11 mouse cellular contexts compared by ENCODE assay signal in the genomic region with DNA sequence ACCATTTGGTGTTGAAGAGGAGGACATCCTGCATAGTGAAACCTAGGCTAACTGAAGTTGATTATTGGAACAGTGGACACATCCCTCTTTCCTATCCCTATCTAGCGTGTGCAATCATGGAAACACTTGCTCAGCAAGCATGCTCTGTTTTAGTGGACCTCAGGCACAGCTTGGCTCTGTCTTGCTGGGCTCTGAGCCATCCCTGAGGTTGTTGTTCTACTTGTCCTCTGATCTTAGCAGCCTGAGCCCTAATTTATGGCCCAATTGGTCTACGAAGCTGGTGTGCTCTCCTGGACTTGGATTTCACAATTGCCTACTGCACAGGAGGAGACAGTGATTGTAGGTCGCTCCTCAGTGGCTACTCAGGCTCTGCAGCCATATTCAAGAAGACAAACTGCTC. TPM values are rescaled to one million over a fixed set of nuclear protein-coding genes. Genes with fewer than 3 reads are reported as not detected.
DNase-seq lines count a peak whose midpoint lies in the region; ATAC-seq and TF ChIP-seq lines count a peak whose summit lies in the region.
"Had no signal": no experiment of that assay in that cellular context is flagged by ENCODE, and none has a peak within 500 bp of the region (broad histone marks: within the 10 kb centered on the region; RNA-seq: fewer than 3 reads in every experiment).

No protein-coding gene starts in this region.

- intact Hi-C loops in left cerebral cortex, postnatal 4 days (cut with DNase I) = no loop called here

- no peak overlapping the region for H3K4me3 ChIP-seq in lung, embryonic 16.5 days (ENCODE audit: low read length)
- H3K4me3 ChIP-seq in lung, adult 2 months (replicated peaks; ENCODE audit: extremely low read depth, low read depth, low read length) = no peak overlapping the region
- H3K4me3 ChIP-seq: heart, adult 2 months; liver, embryonic 15.5 days had no signal

- WGBS in lung, embryonic 16.5 days = 62% methylated on average over 3 of the region's 3 CpGs
- 69% methylated on average over 3 of the region's 3 CpGs for WGBS in lung, adult 2 months

- no peak overlapping the region for H3K27ac ChIP-seq in lung, embryonic 16.5 days (ENCODE audit: low read length)
- H3K27ac ChIP-seq: heart, adult 2 months; liver, embryonic 15.5 days had no signal

- no peak overlapping the region for H3K9ac ChIP-seq in lung, embryonic 16.5 days (ENCODE audit: low read length)
- H3K9ac ChIP-seq: liver, embryonic 15.5 days had no signal

- no peak for TF ChIP-seq POLR2A in lung, adult 2 months (IDR thresholded peaks at IDR 0.05; ENCODE audit: borderline replicate concordance, extremely low read depth, low read depth, low read length)

- peak; percentile 10; the same call in 1 of the 2 replicates for ATAC-seq in lung, embryonic 16.5 days (ENCODE audit: low read depth)
- no peak for ATAC-seq in megakaryocyte, adult 5-6 weeks (ENCODE audit: poor library complexity, severe bottlenecking)

- TF ChIP-seq CTCF in lung, adult 2 months (IDR thresholded peaks at IDR 0.05; ENCODE audit: insufficient read depth, low read length) = no peak

- no peaks in the 10 kb centered on the region for H3K36me3 ChIP-seq in lung, embryonic 16.5 days (ENCODE audit: control insufficient read depth, insufficient read depth, low read length)
- H3K36me3 ChIP-seq: liver, embryonic 15.5 days had no signal

- peak; percentile 69 for DNase-seq in adrenal gland, adult 2 months
- no peak for DNase-seq in adrenal gland, postnatal 4 days (ENCODE audit: low spot score in 2 of 2)
- no peak for DNase-seq in lung, adult 2 months
- peak; percentile 54 for DNase-seq in cerebellum, adult 9-10 months
- peak; percentile 76 to 87 for DNase-seq in kidney, postnatal 25 days
- no peak for DNase-seq in left cerebral cortex, postnatal 4 days

- H3K9me3 ChIP-seq in lung, embryonic 16.5 days (ENCODE audit: control insufficient read depth, low read length) = no peaks in the 10 kb centered on the region
- H3K9me3 ChIP-seq: liver, embryonic 15.5 days had no signal

- H3K4me1 ChIP-seq in lung, embryonic 16.5 days (replicated peaks; ENCODE audit: control insufficient read depth, insufficient read depth, low read length) = peaks cover 5% of the 10 kb centered on the region; the same call in 1 of the 2 replicates
- H3K4me1 ChIP-seq in lung, adult 2 months (ENCODE audit: control insufficient read depth, insufficient read depth, low read length) = no peaks in the 10 kb centered on the region
- H3K4me1 ChIP-seq: liver, embryonic 15.5 days had no signal

- no peak overlapping the region for H3K4me2 ChIP-seq in lung, embryonic 16.5 days (ENCODE audit: low read depth, low read length)
- H3K4me2 ChIP-seq: liver, embryonic 15.5 days had no signal

- no peaks in the 10 kb centered on the region for H3K27me3 ChIP-seq in lung, embryonic 16.5 days (ENCODE audit: control insufficient read depth, insufficient read depth, low read depth, low read length)
- H3K27me3 ChIP-seq: liver, embryonic 15.5 days had no signal

RNA-seq across cellular contexts. Expression of a gene that starts 56.1 kb away (rescaled TPM):
- total RNA-seq in adrenal gland, adult 2 months (2021) = 10 to 100 TPM; 42.2 to 73.3 TPM
- 6.7 and 7.9 TPM in 2 replicates for polyA plus RNA-seq in adrenal gland, adult 2 months (2012; rRNA removed)
- 10 to 100 TPM; 20.0 to 20.7 TPM for total RNA-seq in adrenal gland, postnatal 4 days (2021)
- 27.3 and 33.3 TPM in 2 replicates for polyA plus RNA-seq in lung, embryonic 16.5 days (2015; fragmentation: Nextera tagmentation; extraction: Ambion mirVana)
- 7.8 and 8.4 TPM in 2 replicates for polyA plus RNA-seq in lung, adult 2 months (2012; rRNA removed)
- 0.07 TPM in 1 of 2 replicates, not detected in the other for total RNA-seq in megakaryocyte, adult 5-6 weeks (2015)
- not detected in 2 replicates for total RNA-seq in megakaryocyte, adult 5-6 weeks (2017)
- total RNA-seq in left cerebral cortex, postnatal 4 days (2021) = 10 to 100 TPM in 1 of 2 experiments, 1 to 10 TPM in 1; 10.0 to 12.5 TPM
- total RNA-seq: MEL had no signal

Comparison
In these comparisons a context has a peak if more than half of its experiments do, and no peak if none do; other contexts are left out.
1. DNase-seq: peak in adrenal gland, adult 2 months (single experiment), cerebellum, adult 9-10 months (single experiment) and kidney, postnatal 25 days (2 of 2); none in adrenal gland, postnatal 4 days (0 of 2), lung, adult 2 months (single experiment) and left cerebral cortex, postnatal 4 days (single experiment).
2. RNA of a gene that starts 56.1 kb away (total RNA-seq): 42.2 to 73.3 TPM in adrenal gland, adult 2 months, 20.0 to 20.7 TPM in adrenal gland, postnatal 4 days and 10.0 to 12.5 TPM in left cerebral cortex, postnatal 4 days; 0.07 TPM in megakaryocyte, adult 5-6 weeks; every median in the first group is over 10 times any median in the second.